Mouse (Mus musculus): Measurements from ENCODE around the gene Gm20388. TPM values are rescaled to one million over a fixed set of nuclear protein-coding genes. Genes with fewer than 3 reads are reported as not detected.

Gm20388 gene
- total RNA-seq, 2 experiments from 2014 or later = 18.6 TPM; not detected in 1

GRCm38 (mm10) chr8:124277951-124278910 is 4367.6 kb downstream of the Gm20388 start:
- DNase-seq (ENCODE audit: low spot score in 2 of 2) = peak in 1 of 2 experiments; percentile 47
- intact Hi-C loops (cut with DNase I) = loop anchor here (5.0 kb wide), 1 partner anchor 46 kb away; the partner anchor contains the start of gene Galnt2

DNA sequence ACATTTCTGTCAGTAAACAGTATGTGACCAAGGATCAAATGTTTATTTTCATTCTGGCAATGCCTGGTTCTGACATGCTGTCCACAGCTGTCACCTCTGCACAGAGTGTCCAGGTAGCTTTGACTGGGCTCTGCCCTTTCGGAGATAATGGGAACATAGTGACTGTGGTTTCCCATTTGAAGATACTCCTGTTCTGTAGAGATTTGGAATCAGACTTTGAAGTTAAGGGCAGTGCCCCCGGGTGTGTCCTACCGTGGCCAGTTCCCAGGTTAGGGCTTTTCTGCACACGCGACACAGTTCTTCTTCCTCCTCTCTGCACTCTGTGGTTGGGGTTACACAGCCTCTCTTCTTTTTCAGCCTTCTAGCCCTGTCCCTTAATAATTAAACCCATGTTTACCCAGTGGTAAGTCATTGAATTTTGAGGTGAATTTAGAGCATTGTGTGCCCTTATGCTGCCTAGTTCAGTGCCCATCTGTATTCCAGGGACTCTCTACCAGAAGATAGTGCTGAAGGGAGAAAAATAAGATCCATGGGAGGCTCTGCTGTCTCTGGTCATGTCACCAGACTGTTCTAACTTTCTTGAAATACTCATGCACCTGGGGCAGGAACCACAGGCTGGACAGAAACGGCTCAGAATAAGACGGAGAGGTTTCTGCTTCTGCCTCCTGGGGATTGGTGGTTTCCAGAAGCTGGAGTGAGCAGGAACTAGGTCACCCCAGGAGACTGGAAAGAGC is 4368.5 kb downstream of the Gm20388 start:
- DNase-seq (ENCODE audit: low spot score in 2 of 2) = no peak
- intact Hi-C loops (cut with DNase I) = loop anchor here (5.0 kb wide), 1 partner anchor 47 kb away; the partner anchor contains the start of gene Galnt2

GRCm38 (mm10) chr8:124279690-124279985 is 4369.0 kb downstream of the Gm20388 start:
- no peak for DNase-seq (ENCODE audit: low spot score in 2 of 2)
- intact Hi-C loops (cut with DNase I) = loop anchor here (5.0 kb wide), 1 partner anchor 47 kb away; the partner anchor contains the start of gene Galnt2

DNA sequence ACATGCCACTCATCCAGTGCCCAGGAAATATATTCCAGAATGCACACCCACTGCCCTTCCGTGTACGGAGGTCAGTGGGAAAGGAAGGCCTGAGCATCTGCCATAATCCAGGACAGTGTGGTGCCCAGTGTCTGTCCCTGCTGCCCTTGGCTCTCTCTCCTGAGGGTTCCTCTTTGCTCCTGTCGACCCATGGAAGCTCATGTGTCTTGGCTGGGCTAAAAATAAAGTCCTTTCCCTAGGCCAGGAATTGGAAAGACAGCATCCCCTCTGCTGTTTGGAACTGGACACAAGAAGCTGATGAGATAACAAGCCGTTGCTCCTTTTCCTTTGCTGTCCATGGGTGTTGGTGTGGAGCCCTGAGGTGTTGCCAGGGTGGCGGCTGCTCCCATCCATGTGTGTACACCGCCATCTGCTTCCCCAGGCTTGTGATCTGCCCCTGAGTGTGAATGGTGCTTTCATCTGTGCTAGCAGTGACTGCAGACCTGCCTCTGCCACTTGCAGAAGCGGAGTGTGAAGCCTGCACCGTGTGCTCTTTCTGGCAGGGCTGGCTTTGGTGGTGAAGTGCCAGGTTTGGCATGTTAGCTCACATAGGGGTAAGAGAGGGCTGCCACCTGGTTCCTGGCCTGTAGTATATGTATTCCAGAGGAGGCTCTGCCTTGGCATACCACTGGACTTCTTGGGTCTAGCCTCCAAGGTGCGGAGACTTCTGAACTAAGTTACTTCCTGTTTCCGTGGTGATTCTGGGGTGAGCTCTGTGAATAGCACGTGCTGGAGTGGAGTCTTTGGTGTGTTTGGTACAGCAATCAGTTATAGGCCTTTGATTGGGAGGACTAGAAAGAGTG is 4371.3 kb downstream of the Gm20388 start:
- intact Hi-C loops (cut with DNase I) = no loop called here
- no peak for DNase-seq (ENCODE audit: low spot score in 2 of 2)

DNA sequence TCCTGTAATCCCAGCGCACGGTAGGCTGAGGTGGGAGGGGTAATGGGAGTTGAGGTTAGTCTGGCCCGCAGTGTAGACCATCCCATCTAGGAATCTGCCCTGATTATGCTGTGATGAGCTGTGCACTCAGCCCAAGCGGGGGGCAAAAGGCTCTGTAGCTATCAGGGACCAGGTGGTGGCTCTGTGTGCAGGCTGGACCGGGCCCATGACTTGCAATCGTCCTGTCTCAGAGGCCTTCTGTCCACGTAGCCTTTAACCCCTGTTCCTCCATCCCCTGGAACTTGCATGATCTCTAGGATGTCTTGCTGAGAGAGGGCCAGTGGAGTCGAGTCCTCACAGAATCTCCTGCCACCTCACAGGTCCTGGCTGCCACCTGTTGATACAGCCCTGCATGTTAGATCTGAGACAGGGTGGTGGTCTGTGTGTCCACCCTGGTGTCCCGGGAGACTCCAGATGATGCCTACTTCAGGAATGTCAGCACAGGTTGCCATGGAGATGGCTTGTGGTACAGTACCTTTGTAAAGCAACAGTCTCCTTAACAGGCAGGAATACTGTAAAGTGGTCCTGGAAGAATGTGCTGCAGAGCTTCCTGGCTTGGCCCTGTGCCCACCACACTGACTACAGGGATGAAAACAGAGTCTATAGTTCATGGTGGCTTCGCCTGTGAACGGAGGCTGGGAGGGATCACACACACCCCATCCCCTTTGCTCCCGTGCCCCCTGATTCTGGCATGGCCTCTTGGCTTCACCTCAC is 4372.4 kb downstream of the Gm20388 start:
- DNase-seq (ENCODE audit: low spot score in 2 of 2) = no peak
- intact Hi-C loops (cut with DNase I) = no loop called here

- intact Hi-C loops (cut with DNase I) = no loop called here
- DNase-seq (ENCODE audit: low spot score in 2 of 2) = no peak
Observed at GRCm38 (mm10) chr8:124283644-124284332, 4373.1 kb downstream of the Gm20388 start.

DNA sequence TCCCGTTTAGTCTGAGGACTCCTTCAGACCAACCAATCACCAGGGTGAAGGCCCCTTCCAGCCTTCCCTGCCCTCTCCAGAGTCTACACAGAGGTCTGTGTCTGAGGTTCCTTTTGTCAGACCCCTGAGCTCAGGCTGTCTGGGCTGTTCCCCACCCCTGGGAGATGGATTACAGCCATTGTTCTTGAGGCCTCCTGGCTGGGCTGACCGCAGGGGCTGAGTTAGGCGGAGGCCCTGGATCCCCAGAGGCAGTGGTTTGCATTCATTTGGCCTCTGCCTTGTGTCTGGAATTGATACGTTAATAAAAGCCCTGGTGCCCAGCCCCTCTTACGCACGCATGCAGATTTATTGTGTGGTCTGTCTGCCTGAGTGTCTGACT is 4373.7 kb downstream of the Gm20388 start:
- intact Hi-C loops (cut with DNase I) = no loop called here

DNA sequence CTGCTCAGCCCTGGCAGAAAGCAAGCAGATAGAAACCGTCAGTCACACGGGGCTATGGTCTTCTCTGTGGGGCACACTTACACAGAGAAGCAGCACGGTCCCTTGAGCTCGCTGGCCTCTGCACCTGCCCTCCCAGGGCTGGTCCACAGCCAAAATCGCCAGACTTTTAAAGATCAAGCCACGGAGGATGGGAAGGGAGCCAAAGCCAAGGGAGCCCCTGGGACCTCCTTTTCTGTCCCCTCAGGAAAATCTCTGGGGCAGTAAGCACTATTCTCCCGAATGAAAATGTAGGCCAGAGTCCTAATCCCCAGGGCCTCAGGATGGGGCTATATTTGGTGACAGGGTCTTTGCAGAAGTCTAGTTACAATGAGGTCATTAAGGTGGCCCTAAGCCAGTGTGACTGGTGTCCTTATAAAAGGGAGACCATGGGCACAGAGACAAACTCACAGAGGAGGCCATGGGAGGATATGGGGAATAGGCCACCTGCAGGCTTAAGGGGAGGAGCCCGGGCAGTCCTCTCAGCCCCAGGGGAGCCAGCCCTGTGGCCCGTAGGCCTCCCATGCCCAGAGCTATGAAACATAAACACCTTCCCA is 4374.4 kb downstream of the Gm20388 start:
- intact Hi-C loops (cut with DNase I) = no loop called here
- DNase-seq (ENCODE audit: low spot score in 2 of 2) = no peak

More for the DNA sequence above, 4373.7 kb downstream of the Gm20388 start:
- DNase-seq (ENCODE audit: low spot score in 2 of 2) = no peak

GRCm38 (mm10) chr8:124286461-124287124 is 4376.0 kb downstream of the Gm20388 start:
- intact Hi-C loops (cut with DNase I) = no loop called here
- no peak for DNase-seq (ENCODE audit: low spot score in 2 of 2)

- no peak for DNase-seq (ENCODE audit: low spot score in 2 of 2)
- intact Hi-C loops (cut with DNase I) = no loop called here
Observed at GRCm38 (mm10) chr8:124288215-124288864, 4377.7 kb downstream of the Gm20388 start.

- intact Hi-C loops (cut with DNase I) = no loop called here
- DNase-seq (ENCODE audit: low spot score in 2 of 2) = peak in 1 of 2 experiments; percentile 49
Observed at GRCm38 (mm10) chr8:124289481-124290050, 4378.9 kb downstream of the Gm20388 start.

DNA sequence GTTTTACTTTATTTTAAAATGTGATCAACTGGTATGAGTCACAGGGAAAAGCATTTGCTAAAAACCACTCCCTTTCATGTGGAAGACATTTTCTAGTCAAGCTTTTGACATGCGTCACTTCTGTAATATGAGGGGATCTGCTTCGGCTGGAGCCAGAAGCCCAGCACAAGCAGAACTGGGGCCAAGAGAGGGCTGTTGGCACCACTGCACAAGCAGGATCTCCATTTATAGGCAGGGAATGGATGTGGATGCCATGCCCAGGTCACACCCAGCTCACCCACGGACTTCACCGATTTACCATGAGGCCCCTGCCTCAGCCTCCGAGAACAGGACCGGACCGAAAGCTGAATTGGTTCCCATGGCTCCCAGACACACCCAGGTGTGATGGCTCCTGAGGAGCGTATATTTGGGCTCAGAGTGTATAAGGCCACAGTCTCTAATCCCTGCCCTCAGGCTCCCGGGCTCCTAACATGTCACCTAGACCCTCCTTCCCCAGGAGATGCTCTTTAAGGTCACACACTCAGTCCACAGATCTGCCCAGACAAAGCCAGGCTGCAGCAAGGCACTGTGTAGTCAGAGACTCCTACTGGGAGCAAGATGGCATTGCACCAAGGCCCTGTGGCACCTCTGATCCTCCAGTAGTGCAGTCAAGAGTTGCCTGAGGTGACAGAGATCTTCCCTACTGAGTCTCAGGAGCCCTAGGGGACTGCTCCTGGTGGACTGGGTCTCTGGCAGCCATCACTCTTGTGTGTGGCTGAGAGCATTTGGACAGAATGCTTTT is 4380.5 kb downstream of the Gm20388 start:
- intact Hi-C loops (cut with DNase I) = no loop called here
- no peak for DNase-seq (ENCODE audit: low spot score in 2 of 2)

GRCm38 (mm10) chr8:124291693-124292092 is 4381.1 kb downstream of the Gm20388 start:
- no peak for DNase-seq (ENCODE audit: low spot score in 2 of 2)
- intact Hi-C loops (cut with DNase I) = no loop called here

DNA sequence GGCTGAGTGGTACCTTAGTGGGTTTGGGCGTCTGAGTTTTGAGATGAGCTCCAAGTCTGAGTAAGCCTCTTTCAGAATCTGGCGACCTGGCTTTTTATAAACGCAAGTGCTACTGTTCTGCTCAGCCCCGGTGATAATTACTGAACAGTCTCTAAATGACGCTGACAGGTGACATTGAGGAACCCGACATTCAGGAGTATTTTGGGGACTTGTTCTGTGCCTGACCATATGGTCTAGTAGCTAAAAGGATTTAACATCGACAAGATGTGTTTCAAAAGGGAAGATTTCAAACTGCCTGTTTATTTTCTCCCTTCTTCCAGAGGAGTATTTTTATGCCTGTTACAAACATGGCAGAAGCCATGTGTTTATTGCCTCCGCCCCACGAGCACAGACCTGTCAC is 4382.3 kb downstream of the Gm20388 start:
- intact Hi-C loops (cut with DNase I) = no loop called here

DNA sequence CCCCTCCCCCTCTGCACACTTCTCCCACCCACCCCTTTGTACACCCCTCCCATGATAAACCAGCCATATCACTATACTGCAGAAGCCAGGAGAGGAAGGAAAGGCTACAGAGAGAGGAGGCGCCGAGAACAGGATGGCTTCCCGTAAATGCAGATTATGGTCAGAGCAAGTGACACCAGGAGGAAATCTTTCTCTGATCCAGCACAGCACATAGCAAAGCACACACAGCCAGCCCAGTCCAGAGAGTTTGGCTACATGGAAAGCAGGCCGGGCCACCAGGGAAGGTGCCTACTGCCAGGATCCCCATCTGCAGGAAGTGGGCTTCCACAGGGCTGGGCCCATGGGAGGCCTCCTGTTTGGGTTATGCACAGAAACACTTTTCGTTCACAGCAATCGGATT is 4383.8 kb downstream of the Gm20388 start:
- DNase-seq (ENCODE audit: low spot score in 2 of 2) = no peak
- intact Hi-C loops (cut with DNase I) = no loop called here

More for the DNA sequence above, 4382.3 kb downstream of the Gm20388 start:
- DNase-seq (ENCODE audit: low spot score in 2 of 2) = peak in 1 of 2 experiments; percentile 70

- intact Hi-C loops (cut with DNase I) = no loop called here
- DNase-seq (ENCODE audit: low spot score in 2 of 2) = no peak
Observed at GRCm38 (mm10) chr8:124294900-124295299, 4384.3 kb downstream of the Gm20388 start.
